Mouse (Mus musculus) embryo, embryonic 11 days (tissue): Measurements from ENCODE around the gene Itpr1.
"Not testable (repeated sequence)": the region's sequence is repeated elsewhere in the genome, so short reads cannot be mapped to it uniquely, and the experiment has no call there.

Source experiments
- DNase-seq: peaks from one replicate; pipeline ENCODE4 v3.0.0-alpha.2; 2015

The Itpr1 gene

GRCm38 (mm10) chr6:108557576-108558322 is 344.9 kb downstream of the Itpr1 start:
- DNase-seq: no peak

- DNase-seq: not testable (repeated sequence)
Observed at GRCm38 (mm10) chr6:108559226-108559625, 346.3 kb downstream of the Itpr1 start.

- DNase-seq: no peak
Observed at GRCm38 (mm10) chr6:108562971-108563370, 350.1 kb downstream of the Itpr1 start.

GRCm38 (mm10) chr6:108565447-108565846 is 352.6 kb downstream of the Itpr1 start:
- DNase-seq: not testable (repeated sequence)

- DNase-seq: no peak
Observed at GRCm38 (mm10) chr6:108566549-108566948, 353.7 kb downstream of the Itpr1 start.

- peak; percentile 69 for DNase-seq
Observed at GRCm38 (mm10) chr6:108569460-108570187, 356.7 kb downstream of the Itpr1 start.

- peak; percentile 63 for DNase-seq
Observed at GRCm38 (mm10) chr6:108570351-108571041, 357.6 kb downstream of the Itpr1 start.

GRCm38 (mm10) chr6:108571042-108571590 is 358.2 kb downstream of the Itpr1 start:
- DNase-seq: peak; percentile 86

- no peak for DNase-seq
Observed at GRCm38 (mm10) chr6:108572646-108573045, 359.8 kb downstream of the Itpr1 start.

GRCm38 (mm10) chr6:108577056-108577455 is 364.2 kb downstream of the Itpr1 start:
- DNase-seq: no peak

- no peak for DNase-seq
Observed at GRCm38 (mm10) chr6:108588426-108588825, 375.5 kb downstream of the Itpr1 start.

GRCm38 (mm10) chr6:108592227-108592626 is 379.3 kb downstream of the Itpr1 start:
- no peak for DNase-seq

- no peak for DNase-seq
Observed at GRCm38 (mm10) chr6:108592636-108593035, 379.7 kb downstream of the Itpr1 start.

- DNase-seq: no peak
Observed at GRCm38 (mm10) chr6:108594171-108594841, 381.4 kb downstream of the Itpr1 start.

- no peak for DNase-seq
Observed at GRCm38 (mm10) chr6:108598691-108599090, 385.8 kb downstream of the Itpr1 start.

- DNase-seq: no peak
Observed at GRCm38 (mm10) chr6:108599317-108599716, 386.4 kb downstream of the Itpr1 start.
